Mouse (Mus musculus): ENCODE results near the gene Tanc1.

- TF ChIP-seq EP300 (IDR thresholded peaks at IDR 0.05; ENCODE audit: insufficient read depth, low read depth, low read length) = no peak
- TF ChIP-seq CTCF (IDR thresholded peaks at IDR 0.05) = no peak
Observed at GRCm38 (mm10) chr2:59731831-59732230, 120.0 kb downstream of the Tanc1 start.
